Mouse (Mus musculus): ENCODE results near the gene Crabp1.
A peak's percentile ranks its signal among the peaks of the same experiment; 100 is the strongest.

Gene Crabp1

GRCm38 (mm10) chr9:54764561-54765217 lies at the start of gene Crabp1:
TSS of gene Crabp1 (plus strand) at chr9:54764748.
- DNase-seq (ENCODE audit: low spot score): no peak

- no peak for DNase-seq (ENCODE audit: low spot score)
Observed at GRCm38 (mm10) chr9:54715776-54716175, 48.8 kb upstream of the Crabp1 start.

GRCm38 (mm10) chr9:54717527-54717926 lies 47.0 kb upstream of the Crabp1 start:
- no peak for DNase-seq (ENCODE audit: low spot score)

- DNase-seq (ENCODE audit: low spot score): peak; percentile 54
Observed at GRCm38 (mm10) chr9:54722156-54722555, 42.4 kb upstream of the Crabp1 start.

GRCm38 (mm10) chr9:54722596-54722995 lies 42.0 kb upstream of the Crabp1 start:
- DNase-seq (ENCODE audit: low spot score): no peak

- DNase-seq (ENCODE audit: low spot score): no peak
Observed at GRCm38 (mm10) chr9:54726315-54726714, 38.2 kb upstream of the Crabp1 start.

GRCm38 (mm10) chr9:54732122-54732521 lies 32.4 kb upstream of the Crabp1 start:
- DNase-seq (ENCODE audit: low spot score): no peak

GRCm38 (mm10) chr9:54733921-54734638 lies 30.5 kb upstream of the Crabp1 start, which contains the start of gene Wdr61:
TSS of gene Wdr61 (minus strand) at chr9:54734519.
- DNase-seq (ENCODE audit: low spot score): peak; percentile 98

- no peak for DNase-seq (ENCODE audit: low spot score)
Observed at GRCm38 (mm10) chr9:54734639-54735252, 29.8 kb upstream of the Crabp1 start.

GRCm38 (mm10) chr9:54736284-54736701 lies 28.3 kb upstream of the Crabp1 start:
- DNase-seq (ENCODE audit: low spot score): peak; percentile 51

- DNase-seq (ENCODE audit: low spot score): peak; percentile 64
Observed at GRCm38 (mm10) chr9:54738376-54738775, 26.2 kb upstream of the Crabp1 start.

GRCm38 (mm10) chr9:54743891-54744290 lies 20.7 kb upstream of the Crabp1 start:
- DNase-seq (ENCODE audit: low spot score): no peak

GRCm38 (mm10) chr9:54745740-54746370 lies 18.7 kb upstream of the Crabp1 start:
- DNase-seq (ENCODE audit: low spot score): no peak

- no peak for DNase-seq (ENCODE audit: low spot score)
Observed at GRCm38 (mm10) chr9:54750215-54750981, 14.2 kb upstream of the Crabp1 start.

- DNase-seq (ENCODE audit: low spot score): no peak
Observed at GRCm38 (mm10) chr9:54751684-54752083, 12.9 kb upstream of the Crabp1 start.

- no peak for DNase-seq (ENCODE audit: low spot score)
Observed at GRCm38 (mm10) chr9:54752201-54752943, 12.2 kb upstream of the Crabp1 start.

- no peak for DNase-seq (ENCODE audit: low spot score)
Observed at GRCm38 (mm10) chr9:54752944-54753295, 11.6 kb upstream of the Crabp1 start.

- DNase-seq (ENCODE audit: low spot score): no peak
Observed at GRCm38 (mm10) chr9:54759592-54759991, 5.0 kb upstream of the Crabp1 start.

GRCm38 (mm10) chr9:54764091-54764490 lies 457 bp upstream of the Crabp1 start:
- DNase-seq (ENCODE audit: low spot score): no peak

GRCm38 (mm10) chr9:54765336-54766085 lies 963 bp downstream of the Crabp1 start:
- no peak for DNase-seq (ENCODE audit: low spot score)

Data from layer of hippocampus, adult 11-12 months (tissue).